Mouse (Mus musculus): ENCODE results near the gene Hipk2. TPM values are rescaled to one million over a fixed set of nuclear protein-coding genes. Genes with fewer than 3 reads are reported as not detected.
"Not testable (repeated sequence)": the region's sequence is repeated elsewhere in the genome, so short reads cannot be mapped to it uniquely, and the experiment has no call there.

The Hipk2 gene
- polyA plus RNA-seq, 1 experiment = 39.5 TPM

GRCm38 (mm10) chr6:38687216-38687615, 188.7 kb downstream of the Hipk2 start:
- no peak for TF ChIP-seq POLR2A (IDR thresholded peaks at IDR 0.05; ENCODE audit: borderline replicate concordance, control insufficient read depth, low read depth, low read length)
- TF ChIP-seq CTCF (IDR thresholded peaks at IDR 0.05; ENCODE audit: control insufficient read depth, insufficient read depth, low read length) = peak; percentile 60
- no peak overlapping the region for H3K27ac ChIP-seq (ENCODE audit: control insufficient read depth, insufficient read depth, low read depth, low read length, poor library complexity)
- H3K4me3 ChIP-seq (replicated peaks; ENCODE audit: control insufficient read depth, low read depth, low read length) = no peak overlapping the region
- no peaks in the 10 kb centered on the region; the same call in 1 of the 2 replicates for H3K4me1 ChIP-seq (ENCODE audit: control insufficient read depth, insufficient read depth, low read length)
- 76% methylated on average over 11 of the region's 11 CpGs for WGBS

GRCm38 (mm10) chr6:38682532-38682931, 193.4 kb downstream of the Hipk2 start:
- Histone ChIP-seq H3K27ac (ENCODE audit: control insufficient read depth, insufficient read depth, low read depth, low read length, poor library complexity) (no peak overlapping the region), H3K4me1 (ENCODE audit: control insufficient read depth, insufficient read depth, low read length) (no peaks in the 10 kb centered on the region), H3K4me3 (replicated peaks; ENCODE audit: control insufficient read depth, low read depth, low read length) (no peak overlapping the region)
- 73% methylated on average over 2 of the region's 2 CpGs for WGBS
- TF ChIP-seq POLR2A (IDR thresholded peaks at IDR 0.05; ENCODE audit: borderline replicate concordance, control insufficient read depth, low read depth, low read length) (no peak), CTCF (IDR thresholded peaks at IDR 0.05; ENCODE audit: control insufficient read depth, insufficient read depth, low read length) (no peak)

GRCm38 (mm10) chr6:38677629-38678028, 198.3 kb downstream of the Hipk2 start:
- 67% methylated on average over 9 of the region's 9 CpGs for WGBS
- H3K27ac ChIP-seq (ENCODE audit: control insufficient read depth, insufficient read depth, low read depth, low read length, poor library complexity) = no peak overlapping the region
- H3K4me3 ChIP-seq (replicated peaks; ENCODE audit: control insufficient read depth, low read depth, low read length) = no peak overlapping the region
- no peaks in the 10 kb centered on the region for H3K4me1 ChIP-seq (ENCODE audit: control insufficient read depth, insufficient read depth, low read length)
- TF ChIP-seq POLR2A (IDR thresholded peaks at IDR 0.05; ENCODE audit: borderline replicate concordance, control insufficient read depth, low read depth, low read length) (no peak), CTCF (IDR thresholded peaks at IDR 0.05; ENCODE audit: control insufficient read depth, insufficient read depth, low read length) (no peak)

DNA sequence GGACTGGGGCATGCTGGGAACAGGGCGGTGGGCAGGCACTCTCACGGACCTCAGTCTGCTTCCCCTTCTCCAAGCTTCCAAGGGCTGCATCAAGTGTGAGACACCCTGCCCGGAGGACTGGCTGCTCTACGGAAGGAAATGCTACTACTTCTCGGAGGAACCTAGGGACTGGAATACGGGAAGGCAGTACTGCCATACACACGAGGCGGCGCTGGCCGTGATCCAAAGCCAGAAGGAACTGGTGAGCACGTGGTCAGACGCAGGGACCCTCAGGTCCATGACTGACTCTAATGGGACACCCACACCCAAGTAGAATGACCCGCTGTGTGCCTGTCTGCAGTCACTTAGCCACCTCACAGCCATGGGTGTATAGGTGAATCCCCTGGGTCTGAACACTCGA, 199.2 kb downstream of the Hipk2 start:
- no peak overlapping the region for H3K27ac ChIP-seq (ENCODE audit: control insufficient read depth, insufficient read depth, low read depth, low read length, poor library complexity)
- no peak overlapping the region for H3K4me3 ChIP-seq (replicated peaks; ENCODE audit: control insufficient read depth, low read depth, low read length)
- TF ChIP-seq CTCF (IDR thresholded peaks at IDR 0.05; ENCODE audit: control insufficient read depth, insufficient read depth, low read length) = no peak
- no peak for TF ChIP-seq POLR2A (IDR thresholded peaks at IDR 0.05; ENCODE audit: borderline replicate concordance, control insufficient read depth, low read depth, low read length)
- H3K4me1 ChIP-seq (ENCODE audit: control insufficient read depth, insufficient read depth, low read length) = no peaks in the 10 kb centered on the region
- WGBS = 62% methylated on average over 14 of the region's 14 CpGs

DNA sequence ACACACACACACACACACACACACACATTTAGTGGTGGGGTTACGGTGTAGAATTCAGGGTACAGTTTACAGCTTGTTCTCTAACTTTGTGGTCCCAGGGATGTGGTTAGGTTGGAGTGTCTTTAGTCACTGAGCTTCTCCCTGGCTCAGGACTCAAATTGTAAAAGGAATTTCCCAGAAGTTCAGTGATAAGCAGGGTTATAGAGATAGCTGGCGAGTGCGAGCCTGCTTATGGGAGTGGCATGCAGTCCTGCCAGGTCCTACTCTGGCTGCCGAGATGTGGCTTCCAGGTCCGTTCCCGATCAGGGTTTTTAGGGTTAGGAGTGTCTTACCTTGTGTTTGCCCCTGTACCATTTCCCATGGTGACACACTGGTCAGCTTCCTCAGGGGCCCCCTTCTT, 199.7 kb downstream of the Hipk2 start:
- Histone ChIP-seq H3K4me3 (replicated peaks; ENCODE audit: control insufficient read depth, low read depth, low read length) (no peak overlapping the region), H3K27ac (ENCODE audit: control insufficient read depth, insufficient read depth, low read depth, low read length, poor library complexity) (no peak overlapping the region), H3K4me1 (ENCODE audit: control insufficient read depth, insufficient read depth, low read length) (no peaks in the 10 kb centered on the region)
- WGBS = 75% methylated on average over 6 of the region's 6 CpGs
- TF ChIP-seq POLR2A (IDR thresholded peaks at IDR 0.05; ENCODE audit: borderline replicate concordance, control insufficient read depth, low read depth, low read length) (no peak), CTCF (IDR thresholded peaks at IDR 0.05; ENCODE audit: control insufficient read depth, insufficient read depth, low read length) (no peak)

DNA sequence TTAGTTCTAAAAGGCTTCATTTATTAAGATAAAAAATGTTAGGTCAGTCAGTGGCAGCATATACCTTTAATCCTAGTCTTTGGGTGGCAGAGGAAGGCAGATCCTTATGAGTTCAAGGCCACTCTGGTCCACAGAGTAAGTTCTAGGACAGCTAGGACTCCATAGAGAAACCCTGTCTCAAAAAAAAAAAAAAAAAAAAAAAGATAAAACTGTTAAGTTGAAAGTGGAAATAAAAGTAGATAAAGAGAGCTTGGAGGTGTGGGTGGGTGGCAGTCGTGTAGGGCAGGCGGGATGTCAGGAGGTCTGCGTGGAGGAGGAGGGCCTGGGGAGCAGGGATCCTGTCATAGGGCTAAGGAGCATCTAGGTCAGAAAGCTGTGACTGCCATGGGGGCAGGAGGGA, 204.0 kb downstream of the Hipk2 start:
- TF ChIP-seq CTCF (IDR thresholded peaks at IDR 0.05; ENCODE audit: control insufficient read depth, insufficient read depth, low read length) = no peak
- TF ChIP-seq POLR2A (IDR thresholded peaks at IDR 0.05; ENCODE audit: borderline replicate concordance, control insufficient read depth, low read depth, low read length) = no peak
- Histone ChIP-seq H3K4me1 (ENCODE audit: control insufficient read depth, insufficient read depth, low read length) (no peaks in the 10 kb centered on the region), H3K27ac (ENCODE audit: control insufficient read depth, insufficient read depth, low read depth, low read length, poor library complexity) (no peak overlapping the region), H3K4me3 (replicated peaks; ENCODE audit: control insufficient read depth, low read depth, low read length) (no peak overlapping the region)
- 83% methylated on average over 3 of the region's 3 CpGs for WGBS

DNA sequence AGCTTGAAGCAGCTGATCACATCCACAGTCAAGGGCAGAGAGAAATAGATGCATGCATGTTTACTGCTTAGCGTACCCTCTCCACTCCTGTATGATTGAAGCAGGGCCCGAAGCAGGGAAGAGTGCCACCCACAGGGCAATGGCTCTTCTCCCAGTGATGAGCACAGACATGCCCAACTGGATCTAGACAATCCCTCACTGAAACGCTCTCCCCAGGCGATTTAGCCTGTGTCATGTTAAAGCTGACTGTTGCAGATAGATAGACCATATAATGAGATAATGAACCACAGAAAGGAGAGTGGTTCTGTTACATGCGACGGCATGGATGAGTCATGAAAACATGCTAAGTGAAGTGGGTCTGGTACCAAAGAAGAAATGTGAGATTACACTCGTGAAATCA, 204.7 kb downstream of the Hipk2 start:
- H3K4me1 ChIP-seq (ENCODE audit: control insufficient read depth, insufficient read depth, low read length) = no peaks in the 10 kb centered on the region
- H3K4me3 ChIP-seq (replicated peaks; ENCODE audit: control insufficient read depth, low read depth, low read length) = no peak overlapping the region
- H3K27ac ChIP-seq (ENCODE audit: control insufficient read depth, insufficient read depth, low read depth, low read length, poor library complexity) = no peak overlapping the region
- WGBS = 60% methylated on average over 7 of the region's 7 CpGs
- TF ChIP-seq POLR2A (IDR thresholded peaks at IDR 0.05; ENCODE audit: borderline replicate concordance, control insufficient read depth, low read depth, low read length) (no peak), CTCF (IDR thresholded peaks at IDR 0.05; ENCODE audit: control insufficient read depth, insufficient read depth, low read length) (no peak)

DNA sequence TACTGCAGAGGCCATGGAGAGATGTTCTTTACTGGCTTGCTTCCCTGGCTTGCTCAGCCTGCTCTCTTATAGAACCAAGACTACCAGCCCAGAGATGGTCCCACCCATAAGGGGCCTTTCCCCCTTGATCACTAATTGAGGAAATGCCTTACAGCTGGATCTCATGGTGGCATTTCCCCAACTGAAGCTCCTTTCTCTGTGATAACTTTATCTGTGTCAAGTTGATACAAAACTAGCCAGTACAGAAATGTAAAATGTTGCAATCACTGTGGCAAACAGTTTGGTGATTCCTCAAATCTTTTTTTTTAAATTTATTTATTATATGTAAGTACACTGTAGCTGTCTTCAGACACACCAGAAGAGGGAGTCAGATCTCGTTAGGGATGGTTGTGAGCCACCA, 205.5 kb downstream of the Hipk2 start:
- H3K4me1 ChIP-seq (ENCODE audit: control insufficient read depth, insufficient read depth, low read length); H3K4me3 ChIP-seq (replicated peaks; ENCODE audit: control insufficient read depth, low read depth, low read length); H3K27ac ChIP-seq (ENCODE audit: control insufficient read depth, insufficient read depth, low read depth, low read length, poor library complexity): not testable (repeated sequence)
- 88% methylated on average over 1 of the region's 1 CpGs for WGBS

- WGBS = 37% methylated on average over 6 of the region's 6 CpGs
- no peak overlapping the region for H3K27ac ChIP-seq (ENCODE audit: control insufficient read depth, insufficient read depth, low read depth, low read length, poor library complexity)
- no peaks in the 10 kb centered on the region for H3K4me1 ChIP-seq (ENCODE audit: control insufficient read depth, insufficient read depth, low read length)
- peak; percentile 36; the same call in 1 of the 2 replicates for TF ChIP-seq CTCF (IDR thresholded peaks at IDR 0.05; ENCODE audit: control insufficient read depth, insufficient read depth, low read length)
- TF ChIP-seq POLR2A (IDR thresholded peaks at IDR 0.05; ENCODE audit: borderline replicate concordance, control insufficient read depth, low read depth, low read length) = no peak
- no peak overlapping the region for H3K4me3 ChIP-seq (replicated peaks; ENCODE audit: control insufficient read depth, low read depth, low read length)
These were observed 206.4 kb downstream of the Hipk2 start for GRCm38 (mm10) chr6:38669580-38669979.

Measured in bone marrow, adult 2 months (tissue).